Mouse (Mus musculus): ENCODE measurements around the gene Cacna1i. TPM values are rescaled to one million over a fixed set of nuclear protein-coding genes. Genes with fewer than 3 reads are reported as not detected.

The Cacna1i gene
- polyA plus RNA-seq, 1 experiment from 2014 or later = 0.03 TPM

GRCm38 (mm10) chr15:80437996-80438395 is 151.0 kb downstream of the Cacna1i start:
- in situ Hi-C loops (cut with MboI; ENCODE audit: low pct_unique_long_range_greater_than_20kb) = no loop called here
- CTCF ChIA-PET = interaction anchor here (1.2 to 2.0 kb wide), 2 partner anchors 26 to 98 kb away, joined by 3 to 5 read pairs; no protein-coding TSS in a partner anchor
- no peak for TF ChIP-seq CTCF (IDR thresholded peaks at IDR 0.05)
- ATAC-seq (no peak), DNase-seq (ENCODE audit: low read depth, low spot score) (no peak)
- POLR2A ChIA-PET = no interaction called here
- no peaks in the 10 kb centered on the region for H3K27me3 ChIP-seq

- in situ Hi-C loops (cut with MboI; ENCODE audit: low pct_unique_long_range_greater_than_20kb) = no loop called here
- no peak for TF ChIP-seq CTCF (IDR thresholded peaks at IDR 0.05)
- H3K27me3 ChIP-seq = no peaks in the 10 kb centered on the region
- ChIA-PET POLR2A (no interaction called here), CTCF (interaction anchor here (1.2 to 2.0 kb wide), 2 partner anchors 26 to 98 kb away, joined by 3 to 5 read pairs; no protein-coding TSS in a partner anchor)
- DNase-seq (ENCODE audit: low read depth, low spot score) (peak; percentile 27), ATAC-seq (peak; percentile 28)
Observed at GRCm38 (mm10) chr15:80438423-80438822, 151.4 kb downstream of the Cacna1i start.

GRCm38 (mm10) chr15:80440195-80440594 is 153.2 kb downstream of the Cacna1i start:
- DNase-seq (ENCODE audit: low read depth, low spot score) = no peak
- CTCF ChIA-PET = no interaction called here
- POLR2A ChIA-PET = no interaction called here
- no peaks in the 10 kb centered on the region for H3K27me3 ChIP-seq
- in situ Hi-C loops (cut with MboI; ENCODE audit: low pct_unique_long_range_greater_than_20kb) = no loop called here
- no peak for ATAC-seq
- TF ChIP-seq CTCF (IDR thresholded peaks at IDR 0.05) = no peak

- TF ChIP-seq CTCF (IDR thresholded peaks at IDR 0.05) = no peak
- ChIA-PET POLR2A (no interaction called here), CTCF (no interaction called here)
- ATAC-seq (no peak), DNase-seq (ENCODE audit: low read depth, low spot score) (no peak)
- H3K27me3 ChIP-seq = peaks cover 7% of the 10 kb centered on the region
- in situ Hi-C loops (cut with MboI; ENCODE audit: low pct_unique_long_range_greater_than_20kb) = no loop called here
Observed at GRCm38 (mm10) chr15:80445956-80446687, 159.1 kb downstream of the Cacna1i start.

Other genes starting within 250 kb of the Cacna1i start
- gene Syngr1, start 195.9 kb upstream of the Cacna1i start, polyA plus RNA-seq (2021) = 91.6 TPM
- gene Rpl3, start 195.4 kb upstream of the Cacna1i start, polyA plus RNA-seq (2021) = 938 TPM
- gene Tab1, start 154.1 kb upstream of the Cacna1i start, polyA plus RNA-seq (2021) = 32.3 TPM
- gene Mgat3, start 113.5 kb upstream of the Cacna1i start, polyA plus RNA-seq (2021) = 41.0 TPM
- 18.4 TPM for gene Mief1, start 53.2 kb upstream of the Cacna1i start, polyA plus RNA-seq (2021)
- gene AC140267.1, start 51.4 kb upstream of the Cacna1i start, polyA plus RNA-seq (2021) = not detected
- gene Atf4, start 32.1 kb upstream of the Cacna1i start, polyA plus RNA-seq (2021) = 403 TPM
- 51.7 TPM for gene Rps19bp1, start 22.9 kb upstream of the Cacna1i start, polyA plus RNA-seq (2021)

Data from Patski (cell line).